Mouse (Mus musculus): ENCODE data around the gene Sympk. TPM values are rescaled to one million over a fixed set of nuclear protein-coding genes. Genes with fewer than 3 reads are reported as not detected.

Gene Sympk
- polyA plus RNA-seq, 1 experiment: 108 TPM

GRCm38 (mm10) chr7:19084277-19084771, 60.1 kb downstream of the Sympk start:
- H3K27ac ChIP-seq (ENCODE audit: control insufficient read depth, insufficient read depth, low read depth, low read length, poor library complexity): peak overlapping the region; percentile 16; the same call in 1 of the 2 replicates
- H3K4me1 ChIP-seq (ENCODE audit: control insufficient read depth, insufficient read depth, low read length): peaks cover 4% of the 10 kb centered on the region; the same call in 1 of the 2 replicates
- 4% methylated on average over 6 of the region's 6 CpGs for WGBS
- H3K4me3 ChIP-seq (replicated peaks; ENCODE audit: control insufficient read depth, low read depth, low read length): no peak overlapping the region
- TF ChIP-seq POLR2A (IDR thresholded peaks at IDR 0.05; ENCODE audit: borderline replicate concordance, control insufficient read depth, low read depth, low read length): no peak
- no peak for TF ChIP-seq CTCF (IDR thresholded peaks at IDR 0.05; ENCODE audit: control insufficient read depth, insufficient read depth, low read length)

- Histone ChIP-seq H3K27ac (ENCODE audit: control insufficient read depth, insufficient read depth, low read depth, low read length, poor library complexity) (no peak overlapping the region), H3K4me1 (ENCODE audit: control insufficient read depth, insufficient read depth, low read length) (peaks cover 4% of the 10 kb centered on the region; the same call in 1 of the 2 replicates), H3K4me3 (replicated peaks; ENCODE audit: control insufficient read depth, low read depth, low read length) (no peak overlapping the region)
- TF ChIP-seq CTCF (IDR thresholded peaks at IDR 0.05; ENCODE audit: control insufficient read depth, insufficient read depth, low read length): no peak
- no peak for TF ChIP-seq POLR2A (IDR thresholded peaks at IDR 0.05; ENCODE audit: borderline replicate concordance, control insufficient read depth, low read depth, low read length)
- 22% methylated on average over 9 of the region's 9 CpGs for WGBS
These were observed 60.8 kb downstream of the Sympk start for GRCm38 (mm10) chr7:19084921-19085473.

GRCm38 (mm10) chr7:19085495-19085894, 61.3 kb downstream of the Sympk start:
- no peak overlapping the region for H3K4me3 ChIP-seq (replicated peaks; ENCODE audit: control insufficient read depth, low read depth, low read length)
- TF ChIP-seq CTCF (IDR thresholded peaks at IDR 0.05; ENCODE audit: control insufficient read depth, insufficient read depth, low read length) (no peak), POLR2A (IDR thresholded peaks at IDR 0.05; ENCODE audit: borderline replicate concordance, control insufficient read depth, low read depth, low read length) (no peak)
- 10% methylated on average over 6 of the region's 6 CpGs for WGBS
- no peak overlapping the region for H3K27ac ChIP-seq (ENCODE audit: control insufficient read depth, insufficient read depth, low read depth, low read length, poor library complexity)
- H3K4me1 ChIP-seq (ENCODE audit: control insufficient read depth, insufficient read depth, low read length): peaks cover 4% of the 10 kb centered on the region; the same call in 1 of the 2 replicates

- H3K27ac ChIP-seq (ENCODE audit: control insufficient read depth, insufficient read depth, low read depth, low read length, poor library complexity): no peak overlapping the region
- peaks cover 4% of the 10 kb centered on the region; the same call in 1 of the 2 replicates for H3K4me1 ChIP-seq (ENCODE audit: control insufficient read depth, insufficient read depth, low read length)
- H3K4me3 ChIP-seq (replicated peaks; ENCODE audit: control insufficient read depth, low read depth, low read length): no peak overlapping the region
- TF ChIP-seq POLR2A (IDR thresholded peaks at IDR 0.05; ENCODE audit: borderline replicate concordance, control insufficient read depth, low read depth, low read length) (no peak), CTCF (IDR thresholded peaks at IDR 0.05; ENCODE audit: control insufficient read depth, insufficient read depth, low read length) (no peak)
- 3% methylated on average over 14 of the region's 14 CpGs for WGBS
These were observed 61.9 kb downstream of the Sympk start for GRCm38 (mm10) chr7:19086042-19086441.

- WGBS: 75% methylated on average over 18 of the region's 18 CpGs
- TF ChIP-seq CTCF (IDR thresholded peaks at IDR 0.05; ENCODE audit: control insufficient read depth, insufficient read depth, low read length): no peak
- no peak for TF ChIP-seq POLR2A (IDR thresholded peaks at IDR 0.05; ENCODE audit: borderline replicate concordance, control insufficient read depth, low read depth, low read length)
- Histone ChIP-seq H3K4me1 (ENCODE audit: control insufficient read depth, insufficient read depth, low read length) (peaks cover 4% of the 10 kb centered on the region; the same call in 1 of the 2 replicates), H3K4me3 (replicated peaks; ENCODE audit: control insufficient read depth, low read depth, low read length) (no peak overlapping the region), H3K27ac (ENCODE audit: control insufficient read depth, insufficient read depth, low read depth, low read length, poor library complexity) (no peak overlapping the region)
These were observed 62.6 kb downstream of the Sympk start for GRCm38 (mm10) chr7:19086760-19087159.

- no peak overlapping the region for H3K27ac ChIP-seq (ENCODE audit: control insufficient read depth, insufficient read depth, low read depth, low read length, poor library complexity)
- H3K4me3 ChIP-seq (replicated peaks; ENCODE audit: control insufficient read depth, low read depth, low read length): no peak overlapping the region
- H3K4me1 ChIP-seq (ENCODE audit: control insufficient read depth, insufficient read depth, low read length): peaks cover 6% of the 10 kb centered on the region; the same call in 1 of the 2 replicates
- WGBS: 19% methylated on average over 10 of the region's 10 CpGs
- TF ChIP-seq CTCF (IDR thresholded peaks at IDR 0.05; ENCODE audit: control insufficient read depth, insufficient read depth, low read length) (peak; percentile 90), POLR2A (IDR thresholded peaks at IDR 0.05; ENCODE audit: borderline replicate concordance, control insufficient read depth, low read depth, low read length) (no peak)
These were observed 64.6 kb downstream of the Sympk start for GRCm38 (mm10) chr7:19088813-19089212.

GRCm38 (mm10) chr7:19091913-19092312, 67.7 kb downstream of the Sympk start:
- TF ChIP-seq POLR2A (IDR thresholded peaks at IDR 0.05; ENCODE audit: borderline replicate concordance, control insufficient read depth, low read depth, low read length): no peak
- no peak for TF ChIP-seq CTCF (IDR thresholded peaks at IDR 0.05; ENCODE audit: control insufficient read depth, insufficient read depth, low read length)
- Histone ChIP-seq H3K4me3 (replicated peaks; ENCODE audit: control insufficient read depth, low read depth, low read length) (no peak overlapping the region), H3K4me1 (ENCODE audit: control insufficient read depth, insufficient read depth, low read length) (peaks cover 2% of the 10 kb centered on the region; the same call in 1 of the 2 replicates), H3K27ac (ENCODE audit: control insufficient read depth, insufficient read depth, low read depth, low read length, poor library complexity) (no peak overlapping the region)
- 72% methylated on average over 17 of the region's 17 CpGs for WGBS

GRCm38 (mm10) chr7:19092381-19093173, 68.4 kb downstream of the Sympk start:
- no peak overlapping the region for H3K4me3 ChIP-seq (replicated peaks; ENCODE audit: control insufficient read depth, low read depth, low read length)
- WGBS: 14% methylated on average over 38 of the region's 38 CpGs
- H3K4me1 ChIP-seq (ENCODE audit: control insufficient read depth, insufficient read depth, low read length): peaks cover 2% of the 10 kb centered on the region; the same call in 1 of the 2 replicates
- peak overlapping the region; percentile 7; the same call in 1 of the 2 replicates for H3K27ac ChIP-seq (ENCODE audit: control insufficient read depth, insufficient read depth, low read depth, low read length, poor library complexity)
- TF ChIP-seq POLR2A (IDR thresholded peaks at IDR 0.05; ENCODE audit: borderline replicate concordance, control insufficient read depth, low read depth, low read length) (no peak), CTCF (IDR thresholded peaks at IDR 0.05; ENCODE audit: control insufficient read depth, insufficient read depth, low read length) (no peak)

Data from bone marrow, adult 2 months (tissue).